Mouse (Mus musculus) liver, embryonic 15.5 days (tissue): Measurements from ENCODE around the gene Olr1. TPM values are rescaled to one million over a fixed set of nuclear protein-coding genes. Genes with fewer than 3 reads are reported as not detected.

Experiments used
- ATAC-seq: fragments of 200-750 bp; cut with Nextera tagmentation; 2 replicates; pipeline ENCODE4 v1.8.0; 2017; ENCODE audit warnings: moderate number of reproducible peaks, mild to moderate bottlenecking, moderate library complexity; ENCODE audit not compliant: insufficient read depth
- H3K27ac ChIP-seq: fragments of 300-500 bp; sonication (generic); replicated peaks from 2 replicates; pipeline ENCODE4 v1.5.1; 2015; ENCODE audit warnings: mild to moderate bottlenecking, inconsistent platforms
- H3K27me3 ChIP-seq: fragments of 300-500 bp; sonication (generic); 2 replicates; pipeline ENCODE4 v1.6.1; 2015; ENCODE audit warnings: mild to moderate bottlenecking, inconsistent platforms
- H3K36me3 ChIP-seq: fragments of 300-500 bp; sonication (generic); replicated peaks from 2 replicates; pipeline ENCODE4 v1.6.1; 2015; ENCODE audit warnings: moderate library complexity, mild to moderate bottlenecking, inconsistent platforms
- H3K4me1 ChIP-seq: fragments of 300-500 bp; sonication (generic); replicated peaks from 2 replicates; pipeline ENCODE4 v1.6.1; 2015; ENCODE audit warnings: inconsistent platforms
- H3K4me2 ChIP-seq: fragments of 300-500 bp; sonication (generic); 2 replicates; pipeline ENCODE4 v1.6.1; 2015; ENCODE audit warnings: moderate library complexity, mild to moderate bottlenecking, inconsistent platforms
- H3K4me3 ChIP-seq: fragments of 300-500 bp; sonication (generic); replicated peaks from 2 replicates; pipeline ENCODE4 v1.5.1; 2015; ENCODE audit warnings: mild to moderate bottlenecking, inconsistent platforms
- H3K9ac ChIP-seq: fragments of 300-500 bp; sonication (generic); 2 replicates; pipeline ENCODE4 v1.6.1; 2015; ENCODE audit warnings: moderate library complexity, mild to moderate bottlenecking, inconsistent platforms
- H3K9me3 ChIP-seq: fragments of 300-500 bp; sonication (generic); replicated peaks from 2 replicates; pipeline ENCODE4 v1.6.1; 2016; ENCODE audit warnings: inconsistent platforms
- WGBS: fragments of 180-500 bp; shearing (Covaris S2); methylation state at CpG from one replicate; pipeline ENCODE4 v1.1.7; 2015; ENCODE audit warnings: mixed read lengths; ENCODE audit not compliant: insufficient replicate concordance; 5-methylcytosine and 5-hydroxymethylcytosine counted together
- polyA plus RNA-seq: library from polyadenylated mRNA; unstranded; fragments of >200 nt; fragmentation: Nextera tagmentation; extraction: Ambion mirVana; gene quantifications from 2 replicates; pipeline ENCODE4 v1.2.1, GENCODE M21; 2015

Gene Olr1
- 1.2 and 1.3 TPM in 2 replicates for polyA plus RNA-seq

GRCm38 (mm10) chr6:129507024-129507423, at the start of gene Olr1:
Olr1 (minus strand) TSS chr6:129507165.
- Histone ChIP-seq H3K27me3 (no peaks in the 10 kb centered on the region), H3K9me3 (no peaks in the 10 kb centered on the region), H3K4me3 (no peak within 1 kb of the TSS), H3K27ac (no peak within 1 kb of the TSS), H3K4me2 (no peak within 1 kb of the TSS), H3K36me3 (no peaks in the 10 kb centered on the region), H3K4me1 (no peaks in the 10 kb centered on the region), H3K9ac (no peak within 1 kb of the TSS)
- 38% methylated on average over 9 of the region's 9 CpGs for WGBS
- ATAC-seq: no peak

- Histone ChIP-seq H3K4me3 (no peak overlapping the region), H3K36me3 (no peaks in the 10 kb centered on the region), H3K4me1 (0 out of 2 replicates have a peak, but pooled peaks cover 2% of the 10 kb centered on the region), H3K4me2 (no peak overlapping the region), H3K9ac (no peak overlapping the region), H3K27ac (no peak overlapping the region), H3K9me3 (no peaks in the 10 kb centered on the region), H3K27me3 (no peaks in the 10 kb centered on the region)
- ATAC-seq: no peak
- WGBS: 32% methylated on average over 3 of the region's 3 CpGs
Observed at GRCm38 (mm10) chr6:129548009-129548408, 41.0 kb upstream of the Olr1 start.

- H3K27ac ChIP-seq: no peak overlapping the region
- peaks cover 5% of the 10 kb centered on the region; the same call in 1 of the 2 replicates for H3K36me3 ChIP-seq
- no peak overlapping the region for H3K4me2 ChIP-seq
- 71% methylated on average over 2 of the region's 2 CpGs for WGBS
- H3K4me3 ChIP-seq: no peak overlapping the region
- 0 out of 2 replicates have a peak, but pooled peaks cover 2% of the 10 kb centered on the region for H3K4me1 ChIP-seq
- ATAC-seq: no peak
- H3K9ac ChIP-seq: no peak overlapping the region
- H3K27me3 ChIP-seq: no peaks in the 10 kb centered on the region
- no peaks in the 10 kb centered on the region for H3K9me3 ChIP-seq
Observed at GRCm38 (mm10) chr6:129547277-129547676, 40.3 kb upstream of the Olr1 start.

GRCm38 (mm10) chr6:129543709-129544606, 37.0 kb upstream of the Olr1 start:
- no peak overlapping the region for H3K27ac ChIP-seq

DNA sequence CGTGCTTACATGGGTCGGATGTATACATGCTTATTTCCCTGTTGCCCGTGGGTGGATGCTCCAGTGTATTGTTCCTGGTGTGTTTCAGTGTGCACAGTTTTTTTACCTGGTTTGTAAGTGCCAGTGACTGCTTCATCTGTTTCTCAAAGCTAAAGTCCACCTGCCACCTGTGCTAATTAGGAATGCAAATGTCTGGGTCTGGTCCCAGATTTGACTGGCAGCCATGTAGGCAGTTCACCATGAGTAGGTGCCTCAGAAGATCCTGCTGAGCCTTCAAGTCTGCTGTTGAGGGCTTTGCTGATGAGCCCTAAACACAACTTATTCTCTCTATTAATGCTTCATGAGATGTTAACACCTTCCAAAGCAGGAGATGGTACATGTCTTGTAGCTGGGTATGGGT, 35.6 kb upstream of the Olr1 start:
- WGBS: 81% methylated on average over 3 of the region's 3 CpGs
- Histone ChIP-seq H3K4me1 (no peaks in the 10 kb centered on the region), H3K9ac (no peak overlapping the region), H3K36me3 (peaks cover 50% of the 10 kb centered on the region), H3K27ac (no peak overlapping the region), H3K4me2 (no peak overlapping the region), H3K27me3 (no peaks in the 10 kb centered on the region), H3K4me3 (no peak overlapping the region), H3K9me3 (no peaks in the 10 kb centered on the region)
- no peak for ATAC-seq

More at GRCm38 (mm10) chr6:129543709-129544606, 37.0 kb upstream of the Olr1 start:
- Histone ChIP-seq H3K4me1 (0 out of 2 replicates have a peak, but pooled peaks cover 2% of the 10 kb centered on the region), H3K9me3 (no peaks in the 10 kb centered on the region), H3K27me3 (no peaks in the 10 kb centered on the region), H3K36me3 (peaks cover 37% of the 10 kb centered on the region), H3K9ac (no peak overlapping the region), H3K4me2 (no peak overlapping the region), H3K4me3 (no peak overlapping the region)
- WGBS: 60% methylated on average over 6 of the region's 6 CpGs
- ATAC-seq: no peak

DNA sequence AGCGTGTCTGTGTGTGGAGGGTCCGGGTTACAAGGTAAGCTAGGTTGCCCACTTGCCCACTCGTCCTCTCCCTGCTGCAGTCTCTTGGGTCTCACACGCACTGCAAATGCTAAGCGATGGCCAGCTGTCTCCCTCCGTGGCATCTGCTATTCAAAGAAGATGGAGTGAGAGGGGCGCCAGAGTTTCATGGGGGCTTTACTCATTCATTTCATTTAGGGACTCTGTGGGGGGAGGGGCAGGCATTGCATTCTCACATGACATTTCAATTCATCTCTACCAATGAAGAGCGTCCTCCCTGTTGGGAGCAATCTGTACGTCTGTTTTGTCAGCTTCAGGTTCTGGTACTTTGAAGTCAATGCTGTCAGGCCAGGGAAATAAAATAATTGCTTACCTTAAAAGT, 35.0 kb upstream of the Olr1 start:
- no peaks in the 10 kb centered on the region for H3K9me3 ChIP-seq
- H3K4me2 ChIP-seq: no peak overlapping the region
- no peak for ATAC-seq
- H3K36me3 ChIP-seq: peaks cover 54% of the 10 kb centered on the region
- H3K27ac ChIP-seq: no peak overlapping the region
- H3K4me3 ChIP-seq: no peak overlapping the region
- no peaks in the 10 kb centered on the region for H3K4me1 ChIP-seq
- WGBS: 83% methylated on average over 9 of the region's 9 CpGs
- no peaks in the 10 kb centered on the region for H3K27me3 ChIP-seq
- H3K9ac ChIP-seq: no peak overlapping the region

DNA sequence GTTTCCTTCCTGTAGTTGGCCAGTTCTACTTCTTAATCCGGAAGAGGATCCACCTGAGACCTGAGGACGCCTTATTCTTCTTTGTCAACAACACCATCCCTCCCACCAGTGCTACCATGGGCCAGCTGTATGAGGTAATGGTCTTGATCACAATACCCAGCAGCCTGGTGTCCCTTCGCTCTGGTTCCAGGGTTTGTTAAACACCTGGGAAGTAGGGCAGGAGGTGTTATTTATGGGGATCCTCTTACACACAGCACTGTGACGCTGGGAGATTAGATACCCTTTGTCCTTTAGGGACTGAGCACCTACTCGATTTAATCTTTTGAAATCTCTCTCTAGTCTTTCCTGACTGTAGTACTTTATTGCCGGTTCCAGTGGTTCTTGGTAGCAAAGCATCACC, 31.6 kb upstream of the Olr1 start:
- H3K4me2 ChIP-seq: no peak overlapping the region
- no peak overlapping the region for H3K27ac ChIP-seq
- no peak overlapping the region for H3K4me3 ChIP-seq
- H3K9me3 ChIP-seq: no peaks in the 10 kb centered on the region
- WGBS: 76% methylated on average over 6 of the region's 6 CpGs
- no peak overlapping the region for H3K9ac ChIP-seq
- H3K36me3 ChIP-seq: peaks cover 61% of the 10 kb centered on the region
- no peak for ATAC-seq
- H3K27me3 ChIP-seq: no peaks in the 10 kb centered on the region
- H3K4me1 ChIP-seq: peaks cover 25% of the 10 kb centered on the region

- Histone ChIP-seq H3K27ac (no peak overlapping the region), H3K9ac (no peak overlapping the region), H3K4me2 (peak overlapping the region; percentile 87), H3K4me3 (no peak overlapping the region), H3K36me3 (peaks cover 42% of the 10 kb centered on the region), H3K9me3 (no peaks in the 10 kb centered on the region), H3K27me3 (no peaks in the 10 kb centered on the region), H3K4me1 (peaks cover 30% of the 10 kb centered on the region)
- no peak for ATAC-seq
- 24% methylated on average over 4 of the region's 4 CpGs for WGBS
Observed at GRCm38 (mm10) chr6:129535723-129536122, 28.8 kb upstream of the Olr1 start.

DNA sequence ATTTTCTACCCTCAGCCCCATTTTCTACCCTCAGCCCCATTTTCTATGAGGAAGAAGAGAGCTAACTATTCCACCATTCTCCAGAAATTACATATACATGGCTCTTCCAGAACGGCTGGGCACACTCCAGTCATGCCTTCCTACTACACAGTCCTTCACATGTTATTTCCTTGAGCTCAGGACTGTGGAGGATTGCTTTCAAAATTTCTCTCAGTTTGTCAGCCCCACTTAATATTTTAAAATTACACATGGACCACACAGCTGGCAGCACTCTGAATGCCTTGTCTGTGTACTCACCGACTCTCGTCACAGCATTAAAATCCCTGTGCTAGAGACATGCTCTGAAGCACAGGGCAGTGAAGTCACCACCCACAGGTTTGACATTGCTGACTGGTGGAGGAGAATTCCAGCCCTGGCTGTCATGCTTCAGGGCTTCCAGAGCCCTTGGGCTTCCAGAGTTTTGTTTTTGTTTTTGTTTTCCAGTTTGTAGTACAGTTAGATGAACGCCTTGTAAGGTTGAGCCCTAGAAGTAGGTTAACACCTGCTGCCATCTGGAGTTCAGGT, 27.7 kb upstream of the Olr1 start:
- no peak for ATAC-seq
- Histone ChIP-seq H3K4me1 (peaks cover 30% of the 10 kb centered on the region), H3K9ac (peak overlapping the region; percentile 78), H3K27ac (no peak overlapping the region), H3K4me3 (peak overlapping the region; percentile 80), H3K9me3 (no peaks in the 10 kb centered on the region), H3K27me3 (no peaks in the 10 kb centered on the region), H3K36me3 (peaks cover 31% of the 10 kb centered on the region), H3K4me2 (peak overlapping the region; percentile 87)
- 57% methylated on average over 4 of the region's 4 CpGs for WGBS

DNA sequence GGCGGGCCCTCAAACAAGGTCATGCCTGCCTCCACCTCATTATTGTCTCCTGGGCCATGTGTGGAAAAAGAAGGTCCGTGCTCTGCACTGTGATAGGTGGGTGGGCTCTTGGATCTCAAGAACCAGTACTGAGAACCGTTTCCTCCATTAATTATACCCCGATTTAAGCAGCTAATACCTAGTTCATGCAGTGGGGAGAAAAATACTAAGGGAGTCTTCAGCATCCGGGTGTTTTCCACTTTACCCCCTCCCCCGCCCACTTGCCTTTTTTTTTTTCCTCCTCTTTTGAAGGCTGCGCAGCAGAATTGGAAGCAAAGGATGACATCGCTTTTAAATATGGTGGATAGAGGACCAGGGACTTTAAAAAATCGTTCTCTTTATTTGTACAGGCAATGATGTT, 27.1 kb upstream of the Olr1 start:
- Histone ChIP-seq H3K4me2 (peak overlapping the region; percentile 87), H3K4me3 (peak overlapping the region; percentile 80), H3K27ac (peak overlapping the region; percentile 79; the same call in 1 of the 2 replicates), H3K27me3 (no peaks in the 10 kb centered on the region), H3K9me3 (no peaks in the 10 kb centered on the region), H3K9ac (peak overlapping the region; percentile 78), H3K36me3 (peaks cover 25% of the 10 kb centered on the region), H3K4me1 (peaks cover 30% of the 10 kb centered on the region)
- no peak for ATAC-seq
- 4% methylated on average over 9 of the region's 9 CpGs for WGBS
